Mouse (Mus musculus) stomach, postnatal 0 days (tissue): ENCODE data around the gene Sap30bp. TPM values are rescaled to one million over a fixed set of nuclear protein-coding genes. Genes with fewer than 3 reads are reported as not detected.

Experiments used
- ATAC-seq: fragments of 200-750 bp; cut with Nextera tagmentation; 2 replicates; pipeline ENCODE4 v1.8.0; 2017; ENCODE audit not compliant: low FRiP score, low TSS enrichment
- DNase-seq: peaks from one replicate; pipeline ENCODE4 v3.0.0-alpha.2; 2016; ENCODE audit warnings: low spot score
- H3K27ac ChIP-seq: fragments of 300-500 bp; sonication (generic); replicated peaks from 2 replicates; pipeline ENCODE4 v1.5.1; 2014; ENCODE audit warnings: mild to moderate bottlenecking, control low read depth
- H3K27me3 ChIP-seq: fragments of 300-500 bp; sonication (generic); 2 replicates; pipeline ENCODE4 v1.6.1; 2014; ENCODE audit warnings: low read length; ENCODE audit not compliant: control insufficient read depth, insufficient read depth
- H3K36me3 ChIP-seq: fragments of 300-500 bp; sonication (generic); 2 replicates; pipeline ENCODE4 v1.6.1; 2014; ENCODE audit warnings: low read length, mixed read lengths; ENCODE audit not compliant: control insufficient read depth, insufficient read depth
- H3K4me1 ChIP-seq: fragments of 300-500 bp; sonication (generic); replicated peaks from 2 replicates; pipeline ENCODE4 v1.6.1; 2014; ENCODE audit warnings: antibody characterized with exemption; ENCODE audit not compliant: control insufficient read depth, insufficient read depth
- H3K4me2 ChIP-seq: fragments of 300-500 bp; sonication (generic); replicated peaks from 2 replicates; pipeline ENCODE4 v1.6.1; 2014; ENCODE audit warnings: low read depth, mild to moderate bottlenecking, control low read depth, moderate library complexity
- H3K4me3 ChIP-seq: fragments of 300-500 bp; sonication (generic); 2 replicates; pipeline ENCODE4 v1.5.1; 2014; ENCODE audit warnings: low read depth, low read length, control low read depth
- H3K9ac ChIP-seq: fragments of 300-500 bp; sonication (generic); 2 replicates; pipeline ENCODE4 v1.6.1; 2014; ENCODE audit warnings: mild to moderate bottlenecking, low read length, control low read depth, mixed read lengths
- H3K9me3 ChIP-seq: fragments of 300-500 bp; sonication (generic); 2 replicates; pipeline ENCODE4 v1.6.1; 2016; ENCODE audit warnings: low read length; ENCODE audit not compliant: control insufficient read depth
- CTCF ChIP-seq: IDR thresholded peaks from 2 replicates; pipeline ENCODE4 v1.5.1; 2016; ENCODE audit warnings: antibody characterized with exemption, low read depth, mild to moderate bottlenecking, moderate library complexity
- EP300 ChIP-seq: optimal IDR thresholded peaks from 2 replicates; pipeline ENCODE3; 2016; ENCODE audit warnings: antibody characterized with exemption
- WGBS: fragments of 180-500 bp; shearing (Covaris S2); extraction: QIAGEN DNeasy Blood & Tissue Kit; methylation state at CpG from one replicate; pipeline ENCODE4 v1.1.7; 2014; 5-methylcytosine and 5-hydroxymethylcytosine counted together
- polyA plus RNA-seq: library from polyadenylated mRNA; unstranded; fragments of >200 nt; fragmentation: Nextera tagmentation; extraction: Ambion mirVana; gene quantifications from 2 replicates; pipeline ENCODE4 v1.2.1, GENCODE M21; 2015

Gene Sap30bp
- polyA plus RNA-seq, 1 experiment from 2014 or later: 23.6 TPM

DNA sequence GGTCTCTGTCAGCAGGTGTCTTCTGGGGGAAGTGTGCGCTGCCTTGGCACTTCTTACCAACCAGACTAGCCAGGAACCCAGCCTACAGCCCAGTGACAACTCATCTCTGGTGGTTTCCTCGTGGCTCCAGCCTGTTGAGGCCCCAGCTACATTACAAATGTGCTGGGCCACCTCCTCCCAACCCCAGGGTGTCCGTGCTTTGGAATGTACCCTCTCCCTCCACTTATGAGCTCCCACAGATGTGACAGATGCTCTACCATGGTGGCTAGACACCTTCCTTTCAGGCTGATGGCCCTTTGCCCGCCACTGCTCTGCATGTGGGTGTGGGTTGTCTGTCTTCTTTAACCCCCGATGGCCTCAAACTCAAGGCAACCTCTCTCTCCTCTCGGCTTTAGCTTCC, 68.6 kb downstream of the Sap30bp start:
- H3K9ac ChIP-seq: no peak overlapping the region
- no peaks in the 10 kb centered on the region for H3K27me3 ChIP-seq
- H3K27ac ChIP-seq: no peak overlapping the region
- H3K36me3 ChIP-seq: no peaks in the 10 kb centered on the region; the same call in 1 of the 2 replicates
- peaks cover 6% of the 10 kb centered on the region for H3K4me1 ChIP-seq
- DNase-seq (no peak), ATAC-seq (no peak)
- no peak overlapping the region for H3K4me2 ChIP-seq
- H3K4me3 ChIP-seq: no peak overlapping the region
- 68% methylated on average over 6 of the region's 6 CpGs for WGBS
- TF ChIP-seq EP300 (no peak), CTCF (no peak)
- no peaks in the 10 kb centered on the region for H3K9me3 ChIP-seq

- peaks cover 5% of the 10 kb centered on the region; the same call in 1 of the 2 replicates for H3K36me3 ChIP-seq
- TF ChIP-seq CTCF: peak; percentile 52
- no peak for TF ChIP-seq EP300
- no peaks in the 10 kb centered on the region for H3K9me3 ChIP-seq
- no peak for ATAC-seq
- H3K27ac ChIP-seq: no peak overlapping the region
- no peak for DNase-seq
- no peak overlapping the region for H3K9ac ChIP-seq
- WGBS: 81% methylated on average over 3 of the region's 3 CpGs
- H3K27me3 ChIP-seq: no peaks in the 10 kb centered on the region
- H3K4me2 ChIP-seq: no peak overlapping the region
- H3K4me3 ChIP-seq: no peak overlapping the region
- H3K4me1 ChIP-seq: peaks cover 6% of the 10 kb centered on the region
These were observed 69.8 kb downstream of the Sap30bp start for GRCm38 (mm10) chr11:116002894-116003293.

GRCm38 (mm10) chr11:116004186-116004823, 71.2 kb downstream of the Sap30bp start:
- TF ChIP-seq EP300: no peak
- TF ChIP-seq CTCF: no peak
- ATAC-seq (no peak; the same call in 1 of the 2 replicates), DNase-seq (no peak)
- Histone ChIP-seq H3K27ac (peak overlapping the region; percentile 86), H3K4me3 (peak overlapping the region; percentile 35), H3K27me3 (no peaks in the 10 kb centered on the region), H3K9me3 (no peaks in the 10 kb centered on the region), H3K36me3 (peaks cover 7% of the 10 kb centered on the region; the same call in 1 of the 2 replicates), H3K4me2 (peak overlapping the region; percentile 59), H3K4me1 (peaks cover 6% of the 10 kb centered on the region), H3K9ac (peak overlapping the region; percentile 63)
- 32% methylated on average over 8 of the region's 8 CpGs for WGBS

- Histone ChIP-seq H3K9ac (peak overlapping the region; percentile 63), H3K4me1 (peaks cover 6% of the 10 kb centered on the region; the same call in 1 of the 2 replicates), H3K27me3 (no peaks in the 10 kb centered on the region), H3K4me3 (peak overlapping the region; percentile 35), H3K9me3 (no peaks in the 10 kb centered on the region), H3K4me2 (peak overlapping the region; percentile 59), H3K36me3 (peaks cover 7% of the 10 kb centered on the region; the same call in 1 of the 2 replicates), H3K27ac (peak overlapping the region; percentile 86)
- whole genome bisulfite sequencing: 8% methylated on average over 49 of the region's 54 CpGs
- peak; percentile 90 for DNase-seq
- TF ChIP-seq EP300 (no peak), CTCF (peak; percentile 81)
- ATAC-seq: peak; percentile 77
These were observed 72.0 kb downstream of the Sap30bp start for GRCm38 (mm10) chr11:116004840-116005700.

DNA sequence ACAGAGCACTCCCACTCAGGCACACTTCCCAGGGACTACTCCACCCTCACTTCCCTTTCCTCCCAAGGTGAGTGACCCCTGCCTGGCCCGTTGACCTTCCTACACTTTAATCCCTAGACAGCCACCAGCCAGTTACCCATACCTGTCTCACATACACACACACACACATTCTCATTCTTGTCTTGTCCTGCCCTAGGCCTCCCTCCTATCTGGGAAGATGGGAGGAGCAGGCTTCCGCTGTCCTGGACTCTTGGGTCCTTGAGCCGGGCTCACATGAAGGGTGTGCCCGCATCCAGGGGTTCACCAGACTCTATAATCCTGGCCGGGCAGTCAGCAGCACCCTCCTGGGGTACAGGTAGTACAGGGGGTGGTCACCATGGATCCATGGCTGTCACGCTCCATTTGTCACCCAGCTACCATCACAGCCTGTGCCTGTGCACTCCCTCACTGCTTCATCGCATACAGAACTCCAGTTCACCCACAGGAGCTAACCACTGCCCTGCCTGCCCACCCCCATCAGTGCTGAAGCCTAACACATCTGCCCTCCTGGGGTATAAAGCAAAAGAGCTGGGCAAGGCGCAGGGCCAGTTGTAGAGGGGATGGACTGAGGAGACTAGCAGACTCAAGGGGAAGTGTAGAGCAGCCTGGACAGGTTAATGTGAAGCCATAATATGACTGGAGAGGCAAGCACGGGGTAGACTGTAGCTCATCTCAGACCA, 72.8 kb downstream of the Sap30bp start:
- peak overlapping the region; percentile 63; the same call in 1 of the 2 replicates for H3K9ac ChIP-seq
- TF ChIP-seq EP300: no peak
- no peak for TF ChIP-seq CTCF
- H3K4me2 ChIP-seq: peak overlapping the region; percentile 59; the same call in 1 of the 2 replicates
- peaks cover 7% of the 10 kb centered on the region; the same call in 1 of the 2 replicates for H3K36me3 ChIP-seq
- DNase-seq (no peak), ATAC-seq (0 out of 2 replicates have a peak, but pooled peaks have one; percentile 7)
- no peak overlapping the region for H3K4me3 ChIP-seq
- 73% methylated on average over 9 of the region's 9 CpGs for WGBS
- H3K27me3 ChIP-seq: no peaks in the 10 kb centered on the region
- peak overlapping the region; percentile 86 for H3K27ac ChIP-seq
- no peaks in the 10 kb centered on the region for H3K9me3 ChIP-seq
- H3K4me1 ChIP-seq: peaks cover 6% of the 10 kb centered on the region; the same call in 1 of the 2 replicates
